Mouse (Mus musculus) heart, embryonic 11.5 days (tissue): ENCODE results near the gene Hmga2. TPM values are rescaled to one million over a fixed set of nuclear protein-coding genes. Genes with fewer than 3 reads are reported as not detected.

Experiments used
- ATAC-seq: fragments of 200-750 bp; cut with Nextera tagmentation; replicated peaks from 2 replicates; pipeline ENCODE4 v1.8.0; 2017; ENCODE audit warnings: moderate library complexity; ENCODE audit not compliant: insufficient number of reproducible peaks, low FRiP score, low TSS enrichment
- H3K27ac ChIP-seq: fragments of 300-500 bp; sonication (generic); 2 replicates; pipeline ENCODE4 v1.5.1; 2014; ENCODE audit warnings: mild to moderate bottlenecking, low read depth, low read length
- H3K27me3 ChIP-seq: fragments of 300-500 bp; sonication (generic); 2 replicates; pipeline ENCODE4 v1.6.1; 2014; ENCODE audit warnings: mild to moderate bottlenecking, low read length, mixed read lengths; ENCODE audit not compliant: control insufficient read depth, insufficient read depth
- H3K36me3 ChIP-seq: fragments of 300-500 bp; sonication (generic); 2 replicates; pipeline ENCODE4 v1.6.1; 2014; ENCODE audit warnings: mild to moderate bottlenecking, low read length, moderate library complexity, mixed read lengths; ENCODE audit not compliant: control insufficient read depth, insufficient read depth
- H3K4me1 ChIP-seq: fragments of 300-500 bp; sonication (generic); 2 replicates; pipeline ENCODE4 v1.6.1; 2014; ENCODE audit warnings: low read length; ENCODE audit not compliant: control insufficient read depth, insufficient read depth
- H3K4me2 ChIP-seq: fragments of 300-500 bp; sonication (generic); 2 replicates; pipeline ENCODE4 v1.6.1; 2014; ENCODE audit warnings: mild to moderate bottlenecking, moderate library complexity
- H3K4me3 ChIP-seq: fragments of 300-500 bp; sonication (generic); 2 replicates; pipeline ENCODE4 v1.5.1; 2014; ENCODE audit warnings: low read depth, low read length
- H3K9ac ChIP-seq: fragments of 300-500 bp; sonication (generic); 2 replicates; pipeline ENCODE4 v1.6.1; 2014; ENCODE audit warnings: mild to moderate bottlenecking, low read depth, low read length, moderate library complexity
- H3K9me3 ChIP-seq: fragments of 300-500 bp; sonication (generic); replicated peaks from 2 replicates; pipeline ENCODE4 v1.6.1; 2016; ENCODE audit warnings: low read length; ENCODE audit not compliant: control insufficient read depth
- WGBS: fragments of 180-500 bp; shearing (Covaris S2); extraction: QIAGEN DNeasy Blood & Tissue Kit; methylation state at CpG from one replicate; pipeline ENCODE4 v1.1.7; 2014; ENCODE audit not compliant: insufficient replicate concordance; 5-methylcytosine and 5-hydroxymethylcytosine counted together
- polyA plus RNA-seq: library from polyadenylated mRNA; unstranded; fragments of >200 nt; fragmentation: Nextera tagmentation; extraction: Ambion mirVana; gene quantifications from 2 replicates; pipeline ENCODE4 v1.2.1, GENCODE M21; 2014

The Hmga2 gene
- polyA plus RNA-seq, 1 experiment from 2014 or later: 42.6 TPM

GRCm38 (mm10) chr10:120461769-120462168, 14.5 kb downstream of the Hmga2 start:
- H3K27me3 ChIP-seq: no peaks in the 10 kb centered on the region
- H3K9me3 ChIP-seq: no peaks in the 10 kb centered on the region
- 14% methylated on average over 5 of the region's 5 CpGs for WGBS
- H3K27ac ChIP-seq: peak overlapping the region; percentile 25
- H3K4me2 ChIP-seq: no peak overlapping the region; the same call in 1 of the 2 replicates
- 0 out of 2 replicates have a peak overlapping the region, but pooled peaks have one; percentile 34 for H3K9ac ChIP-seq
- no peak overlapping the region for H3K4me3 ChIP-seq
- peaks cover 6% of the 10 kb centered on the region; the same call in 1 of the 2 replicates for H3K4me1 ChIP-seq
- no peak for ATAC-seq
- H3K36me3 ChIP-seq: peaks cover 4% of the 10 kb centered on the region; the same call in 1 of the 2 replicates

DNA sequence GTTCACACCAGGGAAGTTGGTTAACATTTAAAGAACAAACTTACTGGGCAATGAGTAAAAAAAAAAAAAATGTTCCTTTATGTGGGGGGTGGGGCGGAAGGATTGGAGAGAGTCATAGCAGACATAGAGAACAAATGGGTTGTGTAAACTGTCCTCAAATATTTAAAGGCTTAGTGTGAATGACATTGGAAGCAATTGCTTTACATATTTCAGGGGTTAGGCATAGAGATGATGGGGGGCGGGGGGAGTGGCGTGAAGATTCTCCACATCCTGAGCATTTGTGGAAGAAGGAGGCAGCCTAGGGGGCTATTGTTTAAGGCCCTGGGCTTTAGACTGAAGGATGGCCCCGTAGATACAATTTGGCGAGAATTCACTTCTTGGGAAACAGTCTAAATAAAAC, 15.0 kb downstream of the Hmga2 start:
- Histone ChIP-seq H3K4me1 (peaks cover 6% of the 10 kb centered on the region; the same call in 1 of the 2 replicates), H3K27me3 (no peaks in the 10 kb centered on the region), H3K9me3 (no peaks in the 10 kb centered on the region), H3K27ac (peak overlapping the region; percentile 25; the same call in 1 of the 2 replicates), H3K4me2 (no peak overlapping the region), H3K9ac (no peak overlapping the region), H3K36me3 (peaks cover 4% of the 10 kb centered on the region; the same call in 1 of the 2 replicates), H3K4me3 (no peak overlapping the region)
- 75% methylated on average over 5 of the region's 5 CpGs for whole genome bisulfite sequencing
- ATAC-seq: no peak

DNA sequence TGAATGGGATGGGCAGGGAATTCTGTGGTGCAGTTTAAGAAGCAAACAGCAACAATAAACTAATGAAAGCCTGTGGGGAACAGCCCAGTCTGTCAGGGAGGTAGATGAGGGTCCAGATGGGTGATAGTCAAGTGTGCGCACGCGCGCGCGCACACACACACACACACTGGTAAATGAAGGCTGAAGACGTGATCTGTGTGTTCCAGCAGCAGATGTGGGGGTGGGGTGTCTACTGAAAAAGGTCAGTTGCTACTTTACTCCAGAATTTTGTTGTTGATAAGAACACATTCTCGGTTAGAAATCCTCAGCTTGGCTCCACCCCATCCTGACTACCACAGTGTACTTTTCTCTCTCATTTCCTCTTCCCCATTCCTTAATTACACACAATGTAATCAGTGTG, 17.4 kb downstream of the Hmga2 start:
- H3K27ac ChIP-seq: no peak overlapping the region
- H3K27me3 ChIP-seq: no peaks in the 10 kb centered on the region
- H3K4me1 ChIP-seq: peaks cover 6% of the 10 kb centered on the region; the same call in 1 of the 2 replicates
- H3K4me3 ChIP-seq: no peak overlapping the region
- no peaks in the 10 kb centered on the region for H3K9me3 ChIP-seq
- peaks cover 7% of the 10 kb centered on the region; the same call in 1 of the 2 replicates for H3K36me3 ChIP-seq
- no peak for ATAC-seq
- no peak overlapping the region for H3K9ac ChIP-seq
- H3K4me2 ChIP-seq: no peak overlapping the region
- WGBS: 79% methylated on average over 8 of the region's 8 CpGs

- ATAC-seq: no peak
- H3K9ac ChIP-seq: no peak overlapping the region
- no peak overlapping the region for H3K4me2 ChIP-seq
- no peaks in the 10 kb centered on the region for H3K4me1 ChIP-seq
- H3K27ac ChIP-seq: no peak overlapping the region
- 64% methylated on average over 19 of the region's 19 CpGs for WGBS
- H3K4me3 ChIP-seq: no peak overlapping the region
- peaks cover 6% of the 10 kb centered on the region; the same call in 1 of the 2 replicates for H3K36me3 ChIP-seq
- H3K9me3 ChIP-seq: no peaks in the 10 kb centered on the region
- no peaks in the 10 kb centered on the region for H3K27me3 ChIP-seq
Measured at GRCm38 (mm10) chr10:120449661-120450284, 26.5 kb downstream of the Hmga2 start.

DNA sequence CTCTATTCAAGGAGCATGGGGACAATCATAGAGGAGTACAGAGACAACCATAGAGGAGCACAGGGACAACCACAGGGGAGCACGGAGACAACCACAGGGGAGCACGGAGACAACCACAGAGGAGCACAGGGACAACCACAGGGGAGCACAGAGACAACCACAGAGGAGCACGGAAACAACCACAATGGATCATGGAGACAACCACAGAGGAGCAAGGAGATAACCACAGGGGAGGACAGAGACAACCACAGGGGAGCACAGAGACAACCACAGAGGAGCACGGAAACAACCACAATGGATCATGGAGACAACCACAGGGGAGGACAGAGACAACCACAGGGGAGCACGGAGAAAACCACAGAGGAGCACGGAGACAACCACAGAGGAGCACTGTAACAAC, 29.5 kb downstream of the Hmga2 start:
- peaks cover 6% of the 10 kb centered on the region for H3K4me1 ChIP-seq
- no peak for ATAC-seq
- H3K4me2 ChIP-seq: no peak overlapping the region
- no peaks in the 10 kb centered on the region for H3K9me3 ChIP-seq
- WGBS: 87% methylated on average over 6 of the region's 6 CpGs
- H3K4me3 ChIP-seq: no peak overlapping the region
- H3K27me3 ChIP-seq: no peaks in the 10 kb centered on the region
- peaks cover 8% of the 10 kb centered on the region; the same call in 1 of the 2 replicates for H3K36me3 ChIP-seq
- no peak overlapping the region for H3K9ac ChIP-seq
- H3K27ac ChIP-seq: no peak overlapping the region

DNA sequence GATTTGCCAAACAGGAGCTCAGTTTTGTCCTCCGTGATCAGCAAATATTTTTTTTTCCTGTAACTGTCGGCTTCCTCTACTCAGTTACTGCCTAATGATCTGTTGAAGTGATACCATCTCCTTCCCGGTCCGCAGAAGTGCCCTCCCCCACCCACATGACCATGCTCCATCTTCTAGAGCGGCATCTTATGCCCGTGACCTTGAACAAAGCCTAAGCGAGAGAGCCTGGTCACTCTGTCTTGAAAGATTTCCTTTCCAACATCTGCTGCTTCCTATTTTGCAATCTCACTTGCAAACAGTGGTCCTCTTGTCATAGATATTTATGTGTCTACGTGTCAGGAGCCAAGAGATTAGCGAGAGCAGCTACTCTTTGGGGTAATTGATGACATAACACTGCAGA, 30.1 kb downstream of the Hmga2 start:
- Histone ChIP-seq H3K4me3 (no peak overlapping the region), H3K9ac (no peak overlapping the region), H3K36me3 (peaks cover 4% of the 10 kb centered on the region; the same call in 1 of the 2 replicates), H3K4me2 (no peak overlapping the region), H3K9me3 (no peaks in the 10 kb centered on the region), H3K27ac (no peak overlapping the region), H3K4me1 (peaks cover 12% of the 10 kb centered on the region), H3K27me3 (no peaks in the 10 kb centered on the region)
- WGBS: 70% methylated on average over 9 of the region's 9 CpGs
- no peak for ATAC-seq

DNA sequence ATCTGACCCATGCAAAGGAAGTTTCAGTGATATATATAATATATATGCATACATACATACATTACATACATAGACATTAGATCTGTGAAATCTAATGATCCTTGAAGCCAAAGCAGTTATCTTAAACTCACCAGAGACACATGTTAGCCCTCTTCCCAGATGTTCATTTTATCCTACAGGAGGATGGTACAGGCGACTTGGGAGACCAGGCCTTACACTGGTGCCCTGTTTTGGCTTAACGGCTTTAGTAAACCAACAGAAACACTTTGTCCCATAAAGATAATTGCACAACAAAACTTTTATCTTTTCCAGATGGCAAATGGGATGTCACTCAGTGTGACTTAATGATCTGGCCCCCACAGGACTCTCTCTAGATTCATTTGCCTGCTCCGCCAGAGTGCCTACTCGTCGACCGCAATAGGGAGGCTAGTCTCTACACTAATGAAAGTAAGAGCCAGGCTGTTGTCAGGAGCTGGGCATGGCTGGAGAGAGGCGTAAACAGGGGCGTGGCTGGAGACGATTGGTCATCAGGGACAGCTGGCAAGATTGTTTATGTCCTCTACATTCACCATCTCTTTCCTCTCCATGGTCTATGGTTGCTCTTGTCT, 31.7 kb downstream of the Hmga2 start:
- H3K9ac ChIP-seq: no peak overlapping the region
- H3K27ac ChIP-seq: no peak overlapping the region
- no peaks in the 10 kb centered on the region for H3K9me3 ChIP-seq
- no peak overlapping the region for H3K4me3 ChIP-seq
- WGBS: 80% methylated on average over 9 of the region's 9 CpGs
- H3K4me2 ChIP-seq: no peak overlapping the region
- H3K4me1 ChIP-seq: peaks cover 14% of the 10 kb centered on the region
- H3K27me3 ChIP-seq: no peaks in the 10 kb centered on the region
- ATAC-seq: no peak
- peaks cover 2% of the 10 kb centered on the region; the same call in 1 of the 2 replicates for H3K36me3 ChIP-seq

DNA sequence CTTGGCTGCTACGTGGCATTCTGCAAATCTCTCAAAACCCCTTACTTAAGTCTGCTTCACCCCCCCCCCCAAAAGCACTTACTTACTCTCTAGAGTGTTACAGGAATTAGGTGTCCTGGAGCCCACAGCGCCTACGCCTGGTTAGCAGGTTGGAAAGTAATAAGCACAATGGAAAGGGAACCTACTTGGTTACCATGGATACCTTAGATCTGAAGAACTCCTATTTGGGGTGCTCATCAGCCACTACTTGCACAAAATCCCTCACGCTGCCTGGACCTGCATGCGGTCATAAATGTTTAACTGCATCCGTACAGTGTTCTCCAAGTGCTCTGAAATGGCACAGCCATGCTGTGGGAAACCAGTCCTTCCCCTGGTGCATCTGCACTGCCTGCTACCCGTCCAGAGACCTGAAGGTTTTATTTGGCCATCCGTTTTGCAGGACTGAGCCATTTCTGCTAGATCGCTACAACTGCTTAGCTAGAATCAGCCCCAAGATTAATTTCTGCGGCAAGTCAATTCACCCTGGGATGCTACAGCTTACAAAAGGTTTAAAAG, 32.4 kb downstream of the Hmga2 start:
- Histone ChIP-seq H3K9me3 (no peaks in the 10 kb centered on the region), H3K4me3 (no peak overlapping the region), H3K27me3 (no peaks in the 10 kb centered on the region), H3K4me2 (no peak overlapping the region), H3K4me1 (peaks cover 14% of the 10 kb centered on the region), H3K36me3 (peaks cover 2% of the 10 kb centered on the region; the same call in 1 of the 2 replicates), H3K9ac (no peak overlapping the region), H3K27ac (no peak overlapping the region)
- 89% methylated on average over 10 of the region's 10 CpGs for WGBS
- ATAC-seq: no peak
